Mouse (Mus musculus): Measurements from ENCODE around the gene Gmpr2.

Gene Gmpr2

DNA sequence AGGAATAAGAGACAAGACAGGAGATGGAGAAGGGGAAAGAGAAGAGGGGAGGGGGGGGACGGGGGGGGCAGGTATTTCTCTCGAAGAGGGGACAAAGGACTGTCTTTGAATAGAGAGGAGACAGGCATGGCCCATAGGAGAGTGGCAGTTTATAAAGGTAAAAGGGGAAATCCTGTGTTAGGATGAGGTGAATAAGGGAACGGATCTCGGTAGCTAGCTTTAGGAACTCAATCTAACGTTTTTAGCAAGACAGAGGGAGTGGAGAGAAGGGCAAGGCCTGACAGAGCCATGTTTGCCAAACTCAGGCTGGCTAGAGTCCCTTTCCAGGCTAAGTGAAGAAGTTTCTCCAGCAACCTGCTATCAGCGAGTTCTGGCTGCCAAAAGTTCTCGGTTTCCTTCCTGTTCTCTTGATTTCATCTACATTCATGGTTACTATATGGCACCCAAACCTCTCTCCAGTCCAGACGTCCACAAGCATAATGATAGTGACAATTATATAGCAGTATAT is 50.8 kb downstream of the Gmpr2 start:
- intact Hi-C loops (cut with DNase I) = no loop called here

DNA sequence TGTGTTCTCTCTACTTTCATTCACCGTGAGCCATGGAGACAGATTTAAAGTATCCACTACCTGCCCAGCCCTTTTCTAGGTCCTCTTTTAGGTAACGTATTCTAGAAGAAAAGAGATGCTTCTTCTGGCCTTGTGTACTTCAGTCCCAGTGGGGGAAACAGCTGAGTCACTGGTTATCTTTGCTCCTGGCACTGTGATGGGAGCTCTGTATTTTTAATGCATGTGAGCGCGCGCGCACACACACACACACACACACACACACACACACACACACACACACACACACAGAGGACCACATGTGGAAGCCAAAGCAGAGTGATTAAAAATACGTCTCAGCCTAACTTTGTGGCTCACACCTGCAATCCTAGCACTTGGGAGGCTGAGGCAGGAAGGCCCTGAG is 51.7 kb downstream of the Gmpr2 start:
- intact Hi-C loops (cut with DNase I) = no loop called here

DNA sequence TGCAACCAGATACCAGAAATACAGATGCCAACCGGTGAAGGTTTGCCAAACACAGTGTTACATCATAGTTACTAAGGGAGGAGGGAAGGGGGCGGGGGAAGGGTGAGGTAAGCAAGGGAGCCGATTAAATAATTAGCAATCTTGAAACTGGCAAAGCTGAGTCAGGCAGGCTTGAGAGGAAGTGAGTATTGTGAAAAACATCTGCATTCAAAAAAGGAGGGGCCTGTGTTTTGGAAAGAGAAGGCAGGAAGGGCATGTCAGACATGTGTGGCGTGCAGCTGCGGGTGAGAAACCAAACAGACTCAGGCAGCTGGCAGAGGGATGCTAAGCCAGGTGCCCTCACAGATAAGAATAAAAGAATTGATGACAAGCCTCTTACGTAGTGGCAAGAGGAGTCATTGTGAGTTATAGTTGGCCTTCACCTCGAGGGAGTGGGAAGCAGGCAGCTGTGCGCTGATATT is 52.7 kb downstream of the Gmpr2 start:
- intact Hi-C loops (cut with DNase I) = no loop called here

DNA sequence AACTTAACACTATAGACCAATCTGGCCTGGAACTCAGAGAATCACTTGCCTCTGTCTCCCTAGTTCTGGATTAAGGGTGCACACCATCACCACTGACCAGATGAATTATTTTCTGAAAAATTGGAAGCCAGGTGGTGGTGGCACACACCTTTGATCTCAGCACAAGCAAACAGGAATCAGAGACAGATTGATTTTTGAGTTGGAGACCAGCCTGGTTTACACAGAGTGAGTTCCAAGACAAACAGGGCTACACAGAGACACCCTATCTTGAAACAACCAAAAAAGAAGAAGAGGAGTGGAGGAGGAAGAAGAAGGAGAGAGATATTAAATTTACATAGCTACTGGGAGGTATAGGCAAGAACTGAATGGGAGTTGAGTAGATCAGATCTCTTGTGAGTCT is 54.5 kb downstream of the Gmpr2 start:
- intact Hi-C loops (cut with DNase I) = no loop called here

DNA sequence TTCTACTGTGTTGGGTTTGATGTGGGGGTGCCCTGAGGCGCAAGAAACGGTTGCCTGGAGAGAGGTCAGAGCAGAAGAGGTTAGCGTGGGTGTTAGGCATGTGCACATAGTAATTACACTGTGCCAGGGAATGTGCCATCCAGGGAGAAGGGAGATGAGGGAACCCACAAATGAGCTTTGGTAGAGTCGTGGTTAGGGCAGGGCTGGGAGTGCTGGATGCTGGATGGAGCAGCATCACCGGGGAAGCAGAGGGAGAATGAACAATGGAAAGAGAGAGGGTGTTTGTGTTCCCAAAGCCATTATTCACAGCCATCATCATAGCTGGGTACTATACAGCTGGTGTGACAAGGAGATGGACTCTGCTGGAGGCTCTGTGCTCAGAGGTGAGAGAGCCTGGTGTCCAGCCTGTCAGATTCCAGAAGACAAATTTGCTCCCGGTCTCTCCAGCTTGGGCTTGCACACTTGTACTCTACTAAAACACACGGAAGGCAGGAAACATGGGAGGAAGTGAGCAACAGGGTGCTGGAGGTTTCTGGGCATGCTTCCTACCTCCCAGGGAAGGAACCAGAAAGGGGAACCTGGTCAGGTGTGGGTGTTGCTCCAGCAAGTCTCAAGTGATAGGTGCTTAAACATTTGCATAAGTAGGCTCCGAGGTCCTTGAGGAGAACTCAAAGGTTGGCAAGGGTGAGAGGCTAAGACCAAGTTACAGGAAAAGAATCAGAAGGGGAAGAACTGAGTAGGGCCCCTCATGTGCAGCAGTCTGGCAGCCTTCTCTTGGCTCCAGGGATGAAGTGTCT is 56.3 kb downstream of the Gmpr2 start:
- intact Hi-C loops (cut with DNase I) = no loop called here
